Comparison of ENCODE assay signal across 20 mouse cellular contexts in genomic region chr7:26589774-26590173, GRCm38 (mm10). TPM values are rescaled to one million over a fixed set of nuclear protein-coding genes. Genes with fewer than 3 reads are reported as not detected.
A peak's percentile ranks its signal among the peaks of the same experiment; 100 is the strongest.
DNase-seq lines count a peak whose midpoint lies in the region; ATAC-seq and TF ChIP-seq lines count a peak whose summit lies in the region.
"Had no signal": no experiment of that assay in that cellular context is flagged by ENCODE, and none has a peak within 500 bp of the region (broad histone marks: within the 10 kb centered on the region; RNA-seq: fewer than 3 reads in every experiment).

No protein-coding gene starts in this region.

- H3K36me3 ChIP-seq in intestine, embryonic 15.5 days, result no peaks in the 10 kb centered on the region
- H3K36me3 ChIP-seq in intestine, postnatal 0 days (ENCODE audit: control insufficient read depth, insufficient read depth), result no peaks in the 10 kb centered on the region
- no peaks in the 10 kb centered on the region for H3K36me3 ChIP-seq in intestine, embryonic 16.5 days (ENCODE audit: control insufficient read depth, insufficient read depth, low read length)
- H3K36me3 ChIP-seq: G1E had no signal

- WGBS in intestine, embryonic 15.5 days, result 45% methylated on average over 1 of the region's 1 CpGs
- 39% methylated on average over 1 of the region's 1 CpGs for WGBS in intestine, postnatal 0 days
- 48% methylated on average over 1 of the region's 1 CpGs for WGBS in intestine, embryonic 16.5 days

- H3K9ac ChIP-seq in intestine, embryonic 15.5 days, result no peak overlapping the region
- H3K9ac ChIP-seq in intestine, postnatal 0 days (ENCODE audit: low read depth, low read length), result no peak overlapping the region
- H3K9ac ChIP-seq in intestine, embryonic 16.5 days (ENCODE audit: low read depth, low read length), result no peak overlapping the region

- DNase-seq in lung, postnatal 4 days, result no peak
- DNase-seq: adrenal gland, adult 2 months; adrenal gland, adult 8-10 months; adrenal gland, postnatal 10 days; adrenal gland, postnatal 14 days; adrenal gland, postnatal 25 days; adrenal gland, postnatal 36 days; B cell, adult 2 months; cerebellum, adult 11 months; cerebellum, adult 11-12 months; cerebellum, adult 18-20 months had no signal

- H3K4me3 ChIP-seq in intestine, embryonic 15.5 days (replicated peaks), result no peak overlapping the region
- no peak overlapping the region for H3K4me3 ChIP-seq in intestine, postnatal 0 days (ENCODE audit: low read depth, low read length)
- no peak overlapping the region for H3K4me3 ChIP-seq in intestine, embryonic 16.5 days (ENCODE audit: low read length)

- no peaks in the 10 kb centered on the region for H3K9me3 ChIP-seq in intestine, embryonic 15.5 days
- H3K9me3 ChIP-seq in intestine, postnatal 0 days (ENCODE audit: control insufficient read depth), result no peaks in the 10 kb centered on the region
- H3K9me3 ChIP-seq in intestine, embryonic 16.5 days (ENCODE audit: control insufficient read depth, low read length), result no peaks in the 10 kb centered on the region
- H3K9me3 ChIP-seq: G1E had no signal

- H3K27me3 ChIP-seq in intestine, embryonic 15.5 days (replicated peaks), result no peaks in the 10 kb centered on the region
- peaks cover 5% of the 10 kb centered on the region for H3K27me3 ChIP-seq in intestine, postnatal 0 days (replicated peaks; ENCODE audit: control insufficient read depth, insufficient read depth, low read length)
- no peaks in the 10 kb centered on the region for H3K27me3 ChIP-seq in intestine, embryonic 16.5 days (replicated peaks; ENCODE audit: control insufficient read depth, insufficient read depth, low read length)
- H3K27me3 ChIP-seq: Patski had no signal

- no peaks in the 10 kb centered on the region for H3K4me1 ChIP-seq in intestine, embryonic 15.5 days (replicated peaks)
- no peaks in the 10 kb centered on the region for H3K4me1 ChIP-seq in intestine, postnatal 0 days (replicated peaks; ENCODE audit: control insufficient read depth, insufficient read depth, low read length)
- no peaks in the 10 kb centered on the region for H3K4me1 ChIP-seq in intestine, embryonic 16.5 days (ENCODE audit: control insufficient read depth, insufficient read depth, low read length)

- no peak for TF ChIP-seq CTCF in intestine, postnatal 0 days (IDR thresholded peaks at IDR 0.05; ENCODE audit: low read depth)

- no peak overlapping the region for H3K4me2 ChIP-seq in intestine, embryonic 15.5 days (replicated peaks)
- H3K4me2 ChIP-seq in intestine, postnatal 0 days (replicated peaks; ENCODE audit: low read depth), result no peak overlapping the region
- no peak overlapping the region for H3K4me2 ChIP-seq in intestine, embryonic 16.5 days (ENCODE audit: low read depth, low read length)

- ATAC-seq in intestine, embryonic 15.5 days, result peak; percentile 58; the same call in 1 of the 2 replicates
- ATAC-seq in intestine, postnatal 0 days, result no peak
- ATAC-seq in intestine, embryonic 16.5 days, result peak; percentile 56; the same call in 1 of the 2 replicates
- ATAC-seq: activated CD4-positive, CD25-positive, alpha-beta regulatory T cell, adult 4 months; CD4-positive, CD25-positive, alpha-beta regulatory T cell, adult 4 months; Patski had no signal

- no peak overlapping the region for H3K27ac ChIP-seq in intestine, embryonic 15.5 days
- H3K27ac ChIP-seq in intestine, postnatal 0 days (ENCODE audit: low read depth, low read length), result no peak overlapping the region
- H3K27ac ChIP-seq in intestine, embryonic 16.5 days (ENCODE audit: low read length), result no peak overlapping the region

RNA-seq across cellular contexts. Expression of gene Vmn1r185, which starts 28.5 kb away (rescaled TPM):
- polyA plus RNA-seq in intestine, embryonic 15.5 days (2015; fragmentation: Nextera tagmentation; extraction: Ambion mirVana), result not detected in 2 replicates
- polyA plus RNA-seq in intestine, postnatal 0 days (2015; fragmentation: Nextera tagmentation; extraction: Ambion mirVana), result not detected in 2 replicates
- polyA plus RNA-seq in intestine, embryonic 16.5 days (2015; fragmentation: Nextera tagmentation; extraction: Ambion mirVana), result not detected in 2 replicates
- polyA plus RNA-seq: activated CD4-positive, CD25-positive, alpha-beta regulatory T cell, adult 4 months; adrenal gland, adult 2 months; brain, embryonic 14.5 days; C2C12; CD4-positive, CD25-positive, alpha-beta regulatory T cell, adult 4 months; G1E; Patski had no signal

RNA-seq across cellular contexts. Expression of gene Nlrp9a, which starts 55.0 kb away (rescaled TPM):
- not detected in 2 replicates for polyA plus RNA-seq in intestine, embryonic 15.5 days (2015; fragmentation: Nextera tagmentation; extraction: Ambion mirVana)
- polyA plus RNA-seq in intestine, postnatal 0 days (2015; fragmentation: Nextera tagmentation; extraction: Ambion mirVana), result not detected in 2 replicates
- polyA plus RNA-seq in intestine, embryonic 16.5 days (2015; fragmentation: Nextera tagmentation; extraction: Ambion mirVana), result not detected in 2 replicates
- polyA plus RNA-seq: activated CD4-positive, CD25-positive, alpha-beta regulatory T cell, adult 4 months; adrenal gland, adult 2 months; brain, embryonic 14.5 days; C2C12; CD4-positive, CD25-positive, alpha-beta regulatory T cell, adult 4 months; G1E; Patski had no signal
